In genomic region chr11:97662207-97662892, GRCm38 (mm10) we compare ENCODE assay signal across 8 mouse cellular contexts. TPM values are rescaled to one million over a fixed set of nuclear protein-coding genes. Genes with fewer than 3 reads are reported as not detected.
A peak's percentile ranks its signal among the peaks of the same experiment; 100 is the strongest.
DNase-seq lines count a peak whose midpoint lies in the region; ATAC-seq lines count a peak whose summit lies in the region.

No protein-coding gene starts in this region.

- no peak for DNase-seq in liver, embryonic 13.5 days
- DNase-seq in MN1 (ENCODE audit: low spot score), result no peak
- DNase-seq in gastrocnemius, postnatal 25 days, result no peak

- peaks cover 8% of the 10 kb centered on the region; the same call in 1 of the 2 replicates for H3K9me3 ChIP-seq in megakaryocyte, embryonic 14.5 days
- no peaks in the 10 kb centered on the region for H3K9me3 ChIP-seq in embryonic facial prominence, embryonic 15.5 days (replicated peaks)
- H3K9me3 ChIP-seq in hindbrain, embryonic 16.5 days (ENCODE audit: control insufficient read depth, low read length), result no peaks in the 10 kb centered on the region
- no peaks in the 10 kb centered on the region for H3K9me3 ChIP-seq in liver, embryonic 13.5 days (replicated peaks)
- H3K9me3 ChIP-seq in neural tube, embryonic 14.5 days (ENCODE audit: control insufficient read depth, low read length), result no peaks in the 10 kb centered on the region

- no peak for ATAC-seq in megakaryocyte, adult 5-6 weeks (ENCODE audit: poor library complexity, severe bottlenecking)
- ATAC-seq in embryonic facial prominence, embryonic 15.5 days (ENCODE audit: insufficient number of reproducible peaks, low FRiP score, low TSS enrichment, low read depth), result no peak
- no peak for ATAC-seq in hindbrain, embryonic 16.5 days
- ATAC-seq in liver, embryonic 13.5 days (ENCODE audit: low read depth), result no peak
- no peak for ATAC-seq in neural tube, embryonic 14.5 days (ENCODE audit: low read depth)

- H3K27me3 ChIP-seq in megakaryocyte, embryonic 14.5 days (replicated peaks), result peaks cover 63% of the 10 kb centered on the region
- peaks cover 17% of the 10 kb centered on the region for H3K27me3 ChIP-seq in embryonic facial prominence, embryonic 15.5 days
- H3K27me3 ChIP-seq in hindbrain, embryonic 16.5 days (replicated peaks; ENCODE audit: control insufficient read depth, insufficient read depth, low read length), result peaks cover 9% of the 10 kb centered on the region
- H3K27me3 ChIP-seq in liver, embryonic 13.5 days, result peaks cover 87% of the 10 kb centered on the region
- H3K27me3 ChIP-seq in neural tube, embryonic 14.5 days (ENCODE audit: control insufficient read depth, insufficient read depth, low read length), result peaks cover 13% of the 10 kb centered on the region

- H3K4me1 ChIP-seq in megakaryocyte, embryonic 14.5 days, result peaks cover 71% of the 10 kb centered on the region
- peaks cover 51% of the 10 kb centered on the region for H3K4me1 ChIP-seq in embryonic facial prominence, embryonic 15.5 days
- peaks cover 43% of the 10 kb centered on the region for H3K4me1 ChIP-seq in hindbrain, embryonic 16.5 days (ENCODE audit: control insufficient read depth, insufficient read depth, low read depth, low read length)
- H3K4me1 ChIP-seq in liver, embryonic 13.5 days (replicated peaks), result peaks cover 53% of the 10 kb centered on the region
- H3K4me1 ChIP-seq in neural tube, embryonic 14.5 days (ENCODE audit: control insufficient read depth, insufficient read depth, low read length), result peaks cover 25% of the 10 kb centered on the region

- peak overlapping the region; percentile 85 for H3K27ac ChIP-seq in embryonic facial prominence, embryonic 15.5 days (replicated peaks)
- no peak overlapping the region for H3K27ac ChIP-seq in hindbrain, embryonic 16.5 days (ENCODE audit: low read depth, low read length)
- no peak overlapping the region for H3K27ac ChIP-seq in liver, embryonic 13.5 days
- H3K27ac ChIP-seq in neural tube, embryonic 14.5 days (ENCODE audit: low read depth, low read length), result no peak overlapping the region

- H3K4me3 ChIP-seq in megakaryocyte, embryonic 14.5 days (replicated peaks), result peak overlapping the region; percentile 93
- H3K4me3 ChIP-seq in embryonic facial prominence, embryonic 15.5 days (replicated peaks), result peak overlapping the region; percentile 81
- H3K4me3 ChIP-seq in hindbrain, embryonic 16.5 days (ENCODE audit: low read length), result peak overlapping the region; percentile 88
- peak overlapping the region; percentile 65 for H3K4me3 ChIP-seq in liver, embryonic 13.5 days (replicated peaks)
- peak overlapping the region; percentile 82; the same call in 1 of the 2 replicates for H3K4me3 ChIP-seq in neural tube, embryonic 14.5 days (ENCODE audit: low read depth, low read length)

- H3K9ac ChIP-seq in embryonic facial prominence, embryonic 15.5 days, result no peak overlapping the region
- H3K9ac ChIP-seq in hindbrain, embryonic 16.5 days (ENCODE audit: low read depth, low read length), result peak overlapping the region; percentile 88
- H3K9ac ChIP-seq in liver, embryonic 13.5 days, result no peak overlapping the region
- H3K9ac ChIP-seq in neural tube, embryonic 14.5 days (replicated peaks; ENCODE audit: low read depth, low read length), result no peak overlapping the region

- H3K36me3 ChIP-seq in megakaryocyte, embryonic 14.5 days (replicated peaks; ENCODE audit: low read length), result peaks cover 20% of the 10 kb centered on the region
- peaks cover 19% of the 10 kb centered on the region for H3K36me3 ChIP-seq in embryonic facial prominence, embryonic 15.5 days
- H3K36me3 ChIP-seq in hindbrain, embryonic 16.5 days (ENCODE audit: control insufficient read depth, insufficient read depth, low read length), result peaks cover 3% of the 10 kb centered on the region; the same call in 1 of the 2 replicates
- H3K36me3 ChIP-seq in liver, embryonic 13.5 days, result peaks cover 4% of the 10 kb centered on the region; the same call in 1 of the 2 replicates
- H3K36me3 ChIP-seq in neural tube, embryonic 14.5 days (ENCODE audit: control insufficient read depth, insufficient read depth, low read length), result no peaks in the 10 kb centered on the region

- peak overlapping the region; percentile 83 for H3K4me2 ChIP-seq in embryonic facial prominence, embryonic 15.5 days (replicated peaks)
- H3K4me2 ChIP-seq in hindbrain, embryonic 16.5 days (ENCODE audit: low read length), result peak overlapping the region; percentile 90
- peak overlapping the region; percentile 80 for H3K4me2 ChIP-seq in liver, embryonic 13.5 days
- peak overlapping the region; percentile 83 for H3K4me2 ChIP-seq in neural tube, embryonic 14.5 days (ENCODE audit: low read depth, low read length)

- WGBS in embryonic facial prominence, embryonic 15.5 days, result 2% methylated on average over 21 of the region's 21 CpGs
- 2% methylated on average over 21 of the region's 21 CpGs for WGBS in hindbrain, embryonic 16.5 days
- WGBS in liver, embryonic 13.5 days (ENCODE audit: insufficient replicate concordance), result 2% methylated on average over 21 of the region's 21 CpGs
- WGBS in neural tube, embryonic 14.5 days, result under 1% methylated on average over 21 of the region's 21 CpGs

RNA-seq across cellular contexts. Expression of gene Mllt6, which starts 0.9 kb away (rescaled TPM):
- 8.6 TPM in 2 replicates for polyA plus RNA-seq in megakaryocyte, embryonic 14.5 days (2012; ENCODE audit: insufficient read depth, low replicate concordance)
- total RNA-seq in megakaryocyte, adult 5-6 weeks (2015), result 4.3 and 6.3 TPM in 2 replicates
- total RNA-seq in megakaryocyte, adult 5-6 weeks (2017), result 6.9 and 7.1 TPM in 2 replicates
- polyA plus RNA-seq in embryonic facial prominence, embryonic 15.5 days (2015; fragmentation: Nextera tagmentation; extraction: Ambion mirVana), result 2.6 and 3.2 TPM in 2 replicates
- polyA plus RNA-seq in hindbrain, embryonic 16.5 days (2015; fragmentation: Nextera tagmentation; extraction: Ambion mirVana), result 3.1 and 3.3 TPM in 2 replicates
- polyA plus RNA-seq in liver, embryonic 13.5 days (2015; fragmentation: Nextera tagmentation; extraction: Ambion mirVana), result 0.17 and 0.23 TPM in 2 replicates
- polyA plus RNA-seq in neural tube, embryonic 14.5 days (2014; fragmentation: Nextera tagmentation; extraction: Ambion mirVana), result 4.7 and 5.1 TPM in 2 replicates
- total RNA-seq in gastrocnemius, postnatal 25 days (2021), result 10 to 100 TPM; 33.0 to 40.5 TPM

RNA-seq across cellular contexts. Expression of gene Cisd3, which starts 23.3 kb away (rescaled TPM):
- 0.45 TPM in 1 of 2 replicates, not detected in the other for polyA plus RNA-seq in megakaryocyte, embryonic 14.5 days (2012; ENCODE audit: insufficient read depth, low replicate concordance)
- 18.7 and 19.8 TPM in 2 replicates for total RNA-seq in megakaryocyte, adult 5-6 weeks (2015)
- 2.3 and 12.8 TPM in 2 replicates for total RNA-seq in megakaryocyte, adult 5-6 weeks (2017)
- 30.7 and 32.7 TPM in 2 replicates for polyA plus RNA-seq in embryonic facial prominence, embryonic 15.5 days (2015; fragmentation: Nextera tagmentation; extraction: Ambion mirVana)
- 37.2 and 42.4 TPM in 2 replicates for polyA plus RNA-seq in hindbrain, embryonic 16.5 days (2015; fragmentation: Nextera tagmentation; extraction: Ambion mirVana)
- 11.7 and 13.3 TPM in 2 replicates for polyA plus RNA-seq in liver, embryonic 13.5 days (2015; fragmentation: Nextera tagmentation; extraction: Ambion mirVana)
- 28.3 and 38.1 TPM in 2 replicates for polyA plus RNA-seq in neural tube, embryonic 14.5 days (2014; fragmentation: Nextera tagmentation; extraction: Ambion mirVana)
- total RNA-seq in gastrocnemius, postnatal 25 days (2021), result 100 to 1,000 TPM; 109 to 113 TPM

RNA-seq across cellular contexts. Expression of gene Epop, which starts 32.8 kb away (rescaled TPM):
- polyA plus RNA-seq in megakaryocyte, embryonic 14.5 days (2012; ENCODE audit: insufficient read depth, low replicate concordance), result 44.1 and 83.5 TPM in 2 replicates
- total RNA-seq in megakaryocyte, adult 5-6 weeks (2015), result 0.18 and 1.2 TPM in 2 replicates
- total RNA-seq in megakaryocyte, adult 5-6 weeks (2017), result 0.40 TPM in 1 of 2 replicates, not detected in the other
- 3.7 and 4.3 TPM in 2 replicates for polyA plus RNA-seq in embryonic facial prominence, embryonic 15.5 days (2015; fragmentation: Nextera tagmentation; extraction: Ambion mirVana)
- 1.2 and 1.4 TPM in 2 replicates for polyA plus RNA-seq in hindbrain, embryonic 16.5 days (2015; fragmentation: Nextera tagmentation; extraction: Ambion mirVana)
- 0.65 and 0.69 TPM in 2 replicates for polyA plus RNA-seq in liver, embryonic 13.5 days (2015; fragmentation: Nextera tagmentation; extraction: Ambion mirVana)
- 1.5 and 2.4 TPM in 2 replicates for polyA plus RNA-seq in neural tube, embryonic 14.5 days (2014; fragmentation: Nextera tagmentation; extraction: Ambion mirVana)
- 1 to 10 TPM; 1.2 to 1.6 TPM for total RNA-seq in gastrocnemius, postnatal 25 days (2021)

RNA-seq across cellular contexts. Expression of gene Pcgf2, which starts 37.9 kb away (rescaled TPM):
- 83.4 and 214 TPM in 2 replicates for polyA plus RNA-seq in megakaryocyte, embryonic 14.5 days (2012; ENCODE audit: insufficient read depth, low replicate concordance)
- 2.8 and 3.1 TPM in 2 replicates for total RNA-seq in megakaryocyte, adult 5-6 weeks (2015)
- 1.0 and 2.4 TPM in 2 replicates for total RNA-seq in megakaryocyte, adult 5-6 weeks (2017)
- polyA plus RNA-seq in embryonic facial prominence, embryonic 15.5 days (2015; fragmentation: Nextera tagmentation; extraction: Ambion mirVana), result 12.0 and 12.6 TPM in 2 replicates
- 15.4 and 19.2 TPM in 2 replicates for polyA plus RNA-seq in hindbrain, embryonic 16.5 days (2015; fragmentation: Nextera tagmentation; extraction: Ambion mirVana)
- polyA plus RNA-seq in liver, embryonic 13.5 days (2015; fragmentation: Nextera tagmentation; extraction: Ambion mirVana), result 2.3 and 3.6 TPM in 2 replicates
- 24.7 and 25.8 TPM in 2 replicates for polyA plus RNA-seq in neural tube, embryonic 14.5 days (2014; fragmentation: Nextera tagmentation; extraction: Ambion mirVana)
- total RNA-seq in gastrocnemius, postnatal 25 days (2021), result 1 to 10 TPM; 2.4 to 3.3 TPM

RNA-seq across cellular contexts. Expression of gene Psmb3, which starts 40.8 kb away (rescaled TPM):
- polyA plus RNA-seq in megakaryocyte, embryonic 14.5 days (2012; ENCODE audit: insufficient read depth, low replicate concordance), result 44.4 and 47.3 TPM in 2 replicates
- 81.0 and 111 TPM in 2 replicates for total RNA-seq in megakaryocyte, adult 5-6 weeks (2015)
- total RNA-seq in megakaryocyte, adult 5-6 weeks (2017), result 137 and 179 TPM in 2 replicates
- 440 and 475 TPM in 2 replicates for polyA plus RNA-seq in embryonic facial prominence, embryonic 15.5 days (2015; fragmentation: Nextera tagmentation; extraction: Ambion mirVana)
- polyA plus RNA-seq in hindbrain, embryonic 16.5 days (2015; fragmentation: Nextera tagmentation; extraction: Ambion mirVana), result 422 and 438 TPM in 2 replicates
- 335 and 374 TPM in 2 replicates for polyA plus RNA-seq in liver, embryonic 13.5 days (2015; fragmentation: Nextera tagmentation; extraction: Ambion mirVana)
- 441 and 465 TPM in 2 replicates for polyA plus RNA-seq in neural tube, embryonic 14.5 days (2014; fragmentation: Nextera tagmentation; extraction: Ambion mirVana)
- total RNA-seq in gastrocnemius, postnatal 25 days (2021), result 100 to 1,000 TPM; 128 TPM
